Mouse (Mus musculus): ENCODE data around the gene Large2. TPM values are rescaled to one million over a fixed set of nuclear protein-coding genes. Genes with fewer than 3 reads are reported as not detected.

Large2 gene
- polyA plus RNA-seq, 1 experiment from 2014 or later: 16.6 TPM

DNA sequence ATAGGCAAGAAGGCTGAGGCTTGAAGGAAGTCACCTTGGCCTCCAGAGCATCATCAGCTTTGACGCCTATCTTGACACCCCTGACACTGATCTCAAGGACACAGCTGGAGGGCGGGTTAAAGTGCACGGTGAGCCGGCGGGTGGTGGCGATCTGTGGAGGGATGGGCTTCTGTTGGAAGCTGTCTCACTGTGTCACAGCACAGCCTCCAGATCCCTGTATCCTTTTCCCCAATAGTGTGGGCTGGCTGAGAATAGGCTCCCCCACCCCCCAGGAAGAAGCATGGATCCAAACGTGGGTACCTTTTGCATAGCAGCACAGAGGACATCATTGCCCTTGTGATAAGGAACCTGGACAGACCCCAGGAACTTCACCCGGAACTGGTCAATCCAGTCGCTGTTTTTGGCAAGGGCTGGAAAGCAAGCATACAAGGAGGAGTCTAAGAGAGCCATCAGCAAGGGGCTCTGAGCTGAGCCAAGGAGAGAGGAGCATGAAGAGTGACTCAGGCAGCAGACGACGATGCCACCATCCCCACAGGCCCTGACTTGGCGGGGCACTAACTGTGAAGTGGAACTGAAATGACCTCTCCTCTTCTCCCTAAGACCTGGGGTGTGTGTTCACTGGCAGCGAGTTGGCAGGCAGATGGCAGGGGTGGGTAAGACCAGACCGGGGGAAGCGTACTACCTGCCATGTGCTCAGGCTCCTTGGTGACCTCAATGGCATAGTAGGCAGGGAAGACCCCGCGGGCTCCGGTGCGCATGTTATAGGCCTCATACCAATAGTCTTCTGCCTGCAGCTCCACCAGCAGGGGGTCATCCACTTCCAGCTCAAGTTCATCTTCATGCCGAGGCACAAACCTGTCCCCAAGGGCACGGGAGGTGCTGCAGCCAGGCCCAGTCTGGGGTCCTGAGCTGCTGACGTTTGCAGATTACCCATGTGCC lies 10.7 kb upstream of the Large2 start:
- Histone ChIP-seq H3K9ac (no peak overlapping the region), H3K9me3 (ENCODE audit: low read depth, low read length) (no peaks in the 10 kb centered on the region), H3K27me3 (ENCODE audit: insufficient read depth, low read length) (no peaks in the 10 kb centered on the region), H3K27ac (ENCODE audit: low read depth) (no peak overlapping the region), H3K36me3 (ENCODE audit: insufficient read depth) (peaks cover 62% of the 10 kb centered on the region), H3K4me3 (ENCODE audit: low read depth, low read length) (no peak overlapping the region), H3K4me2 (no peak overlapping the region), H3K4me1 (ENCODE audit: insufficient read depth) (peaks cover 13% of the 10 kb centered on the region; the same call in 1 of the 2 replicates)
- 75% methylated on average over 22 of the region's 22 CpGs for WGBS
- DNase-seq (no peak), ATAC-seq (ENCODE audit: insufficient read depth) (no peak)
- TF ChIP-seq CTCF (IDR thresholded peaks at IDR 0.05; ENCODE audit: low read depth): 0 out of 2 replicates have a peak, but pooled peaks have one; percentile 2

DNA sequence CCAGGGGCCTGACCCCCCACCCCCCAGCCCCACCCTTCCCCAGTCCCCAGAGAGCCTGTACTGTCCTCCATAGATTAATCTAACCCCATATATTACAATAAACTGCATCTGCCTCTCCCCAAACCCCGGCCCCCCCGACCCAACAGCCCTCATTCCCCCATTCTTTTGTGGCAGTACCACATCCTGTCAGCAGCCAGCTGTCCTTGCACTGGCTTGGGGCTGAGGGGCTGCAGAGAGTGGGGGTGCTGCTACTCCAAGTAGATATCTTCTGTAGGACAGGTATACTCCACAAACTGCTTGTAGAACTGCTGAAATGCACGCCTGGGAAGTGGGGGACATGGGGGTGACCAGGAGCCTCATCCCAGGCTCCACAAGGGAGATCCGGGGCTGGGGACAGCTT lies 9.4 kb upstream of the Large2 start:
- H3K9me3 ChIP-seq (ENCODE audit: low read depth, low read length): no peaks in the 10 kb centered on the region
- WGBS: 70% methylated on average over 4 of the region's 4 CpGs
- no peak overlapping the region for H3K4me2 ChIP-seq
- ATAC-seq (ENCODE audit: insufficient read depth) (no peak), DNase-seq (no peak)
- H3K4me1 ChIP-seq (ENCODE audit: insufficient read depth): 0 out of 2 replicates have a peak, but pooled peaks cover 6% of the 10 kb centered on the region
- H3K27me3 ChIP-seq (ENCODE audit: insufficient read depth, low read length): no peaks in the 10 kb centered on the region
- no peak overlapping the region for H3K27ac ChIP-seq (ENCODE audit: low read depth)
- H3K9ac ChIP-seq: no peak overlapping the region
- H3K36me3 ChIP-seq (ENCODE audit: insufficient read depth): peaks cover 73% of the 10 kb centered on the region
- H3K4me3 ChIP-seq (ENCODE audit: low read depth, low read length): no peak overlapping the region
- no peak for TF ChIP-seq CTCF (IDR thresholded peaks at IDR 0.05; ENCODE audit: low read depth)

DNA sequence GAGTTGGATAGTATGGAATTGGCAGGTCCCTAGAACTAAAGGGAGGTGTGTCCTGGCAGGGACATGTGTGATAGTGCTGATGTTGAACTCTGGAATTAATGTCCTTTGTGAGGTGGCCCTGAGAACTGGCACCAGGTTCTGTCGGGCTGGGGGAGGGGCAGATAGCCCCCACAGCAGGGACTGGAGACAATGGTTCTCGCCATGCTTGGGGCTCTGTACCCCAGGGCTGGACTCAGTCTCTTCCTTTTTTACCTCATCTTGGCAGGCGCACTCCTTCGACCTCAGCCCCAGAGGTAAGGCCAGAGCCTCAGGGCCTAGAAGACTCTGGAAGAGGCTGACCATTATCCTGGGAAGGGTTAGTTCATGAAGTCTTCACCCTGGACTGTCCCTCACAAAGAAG lies 8.1 kb upstream of the Large2 start:
- ATAC-seq (ENCODE audit: insufficient read depth) (no peak), DNase-seq (no peak)
- peaks cover 84% of the 10 kb centered on the region for H3K36me3 ChIP-seq (ENCODE audit: insufficient read depth)
- H3K4me1 ChIP-seq (ENCODE audit: insufficient read depth): no peaks in the 10 kb centered on the region
- no peaks in the 10 kb centered on the region for H3K27me3 ChIP-seq (ENCODE audit: insufficient read depth, low read length)
- no peak overlapping the region for H3K4me2 ChIP-seq
- no peak overlapping the region for H3K27ac ChIP-seq (ENCODE audit: low read depth)
- no peak for TF ChIP-seq CTCF (IDR thresholded peaks at IDR 0.05; ENCODE audit: low read depth)
- H3K9ac ChIP-seq: no peak overlapping the region
- WGBS: 87% methylated on average over 4 of the region's 4 CpGs
- H3K4me3 ChIP-seq (ENCODE audit: low read depth, low read length): no peak overlapping the region
- no peaks in the 10 kb centered on the region for H3K9me3 ChIP-seq (ENCODE audit: low read depth, low read length)

DNA sequence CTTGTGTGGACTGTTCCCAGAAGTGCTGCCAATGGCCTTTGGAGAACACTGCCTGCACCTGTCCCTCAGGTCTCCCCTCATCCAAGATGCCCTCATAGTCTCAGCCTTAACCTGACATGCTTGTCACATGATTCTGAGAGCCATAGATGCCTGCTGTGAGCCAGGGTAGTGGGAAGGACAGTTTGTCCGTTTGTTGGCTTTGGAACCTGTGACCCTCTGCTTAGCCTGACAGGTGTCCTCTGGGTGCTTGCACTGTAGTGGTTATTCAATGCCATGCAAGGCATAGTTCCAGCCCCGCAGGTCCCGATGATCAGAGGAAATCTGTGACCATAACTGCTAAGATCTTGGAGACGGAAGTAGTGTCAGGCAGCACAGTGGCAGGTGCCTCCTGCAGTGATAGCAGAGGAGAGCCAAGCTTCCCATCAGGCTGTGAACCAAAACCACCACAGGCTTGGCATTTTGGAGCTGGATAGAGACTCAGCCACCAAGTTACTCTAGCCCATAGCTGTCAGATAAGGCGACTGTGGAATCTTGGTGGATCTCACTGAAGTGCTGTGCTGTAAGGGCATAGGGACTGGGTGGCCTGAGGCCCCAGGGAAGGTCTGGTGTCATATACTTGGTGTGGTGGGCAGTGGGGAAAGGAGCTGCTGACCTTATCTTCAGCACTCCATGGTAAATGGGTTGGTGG lies 7.4 kb upstream of the Large2 start, which contains the start of gene 1700029I15Rik:
TSS of gene 1700029I15Rik (plus strand) at position 638 of the 688 bp plus-strand sequence.
- Histone ChIP-seq H3K9me3 (ENCODE audit: low read depth, low read length) (no peaks in the 10 kb centered on the region), H3K27me3 (ENCODE audit: insufficient read depth, low read length) (no peaks in the 10 kb centered on the region), H3K9ac (no peak within 1 kb of the TSS), H3K27ac (ENCODE audit: low read depth) (no peak within 1 kb of the TSS), H3K4me3 (ENCODE audit: low read depth, low read length) (no peak within 1 kb of the TSS), H3K36me3 (ENCODE audit: insufficient read depth) (peaks cover 90% of the 10 kb centered on the region), H3K4me1 (ENCODE audit: insufficient read depth) (no peaks in the 10 kb centered on the region), H3K4me2 (no peak within 1 kb of the TSS)
- WGBS: 81% methylated on average over 5 of the region's 5 CpGs
- no peak for TF ChIP-seq CTCF (IDR thresholded peaks at IDR 0.05; ENCODE audit: low read depth)
- ATAC-seq (ENCODE audit: insufficient read depth) (no peak), DNase-seq (no peak)

DNA sequence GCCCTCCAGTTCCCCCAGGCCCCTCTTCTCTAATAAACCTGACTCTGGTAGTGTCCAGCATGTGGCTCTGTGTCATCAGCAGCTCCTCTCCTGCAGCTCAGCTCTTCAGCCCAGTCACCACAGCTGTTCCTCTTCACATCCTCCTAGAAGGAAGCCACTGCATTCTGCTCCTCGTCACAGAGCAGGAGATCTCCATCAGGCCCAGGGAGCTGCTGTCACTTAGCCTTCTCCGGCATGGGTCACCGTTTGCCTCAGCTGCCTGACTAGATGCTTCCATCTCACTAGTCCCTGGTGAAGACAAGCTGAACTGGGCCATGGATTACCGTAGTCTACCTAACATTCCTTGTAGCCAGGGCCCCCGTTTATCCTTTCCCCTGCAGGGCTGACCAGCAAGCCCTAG lies 6.5 kb upstream of the Large2 start:
- no peak overlapping the region for H3K4me2 ChIP-seq
- H3K9me3 ChIP-seq (ENCODE audit: low read depth, low read length): no peaks in the 10 kb centered on the region
- TF ChIP-seq CTCF (IDR thresholded peaks at IDR 0.05; ENCODE audit: low read depth): no peak
- ATAC-seq (ENCODE audit: insufficient read depth): no peak
- no peaks in the 10 kb centered on the region for H3K27me3 ChIP-seq (ENCODE audit: insufficient read depth, low read length)
- no peaks in the 10 kb centered on the region for H3K4me1 ChIP-seq (ENCODE audit: insufficient read depth)
- WGBS: 67% methylated on average over 5 of the region's 5 CpGs
- no peak overlapping the region for H3K9ac ChIP-seq
- no peak overlapping the region for H3K27ac ChIP-seq (ENCODE audit: low read depth)
- H3K36me3 ChIP-seq (ENCODE audit: insufficient read depth): peaks cover 81% of the 10 kb centered on the region
- no peak overlapping the region for H3K4me3 ChIP-seq (ENCODE audit: low read depth, low read length)
- no peak for DNase-seq

DNA sequence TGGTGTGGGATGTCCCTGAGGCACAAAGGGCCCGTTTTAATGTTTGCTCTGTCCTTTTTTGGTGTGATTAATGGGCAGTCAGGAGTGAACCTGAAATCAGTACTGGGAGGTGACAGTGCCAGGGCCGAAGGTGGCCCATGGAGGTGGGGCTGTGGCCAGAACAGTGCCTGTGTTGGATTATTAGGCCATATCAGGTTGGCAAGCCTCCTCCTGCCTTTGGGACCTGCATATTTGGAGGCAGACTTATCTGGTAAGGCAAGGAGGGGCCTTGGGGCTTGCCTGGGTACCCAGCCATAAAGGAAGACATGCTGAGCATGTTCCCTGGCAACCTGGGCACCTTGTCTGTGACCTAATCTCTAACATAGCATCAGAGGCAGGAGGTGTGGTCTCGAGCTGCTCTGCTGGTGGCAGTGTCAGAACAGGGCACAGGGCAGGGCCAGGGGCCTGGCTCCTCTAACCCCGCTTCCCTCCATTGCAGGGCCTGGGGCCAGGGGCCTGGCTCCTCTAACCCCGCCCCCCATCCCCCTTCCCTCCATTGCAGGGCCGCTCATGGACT lies 5.9 kb upstream of the Large2 start:
- no peak overlapping the region for H3K9ac ChIP-seq
- 0 out of 2 replicates have a peak, but pooled peaks cover 4% of the 10 kb centered on the region for H3K4me1 ChIP-seq (ENCODE audit: insufficient read depth)
- no peak overlapping the region for H3K4me3 ChIP-seq (ENCODE audit: low read depth, low read length)
- H3K36me3 ChIP-seq (ENCODE audit: insufficient read depth): peaks cover 75% of the 10 kb centered on the region
- no peak for ATAC-seq (ENCODE audit: insufficient read depth)
- no peaks in the 10 kb centered on the region for H3K27me3 ChIP-seq (ENCODE audit: insufficient read depth, low read length)
- no peaks in the 10 kb centered on the region for H3K9me3 ChIP-seq (ENCODE audit: low read depth, low read length)
- H3K27ac ChIP-seq (ENCODE audit: low read depth): no peak overlapping the region
- no peak for TF ChIP-seq CTCF (IDR thresholded peaks at IDR 0.05; ENCODE audit: low read depth)
- 67% methylated on average over 6 of the region's 6 CpGs for WGBS
- no peak overlapping the region for H3K4me2 ChIP-seq
- DNase-seq: no peak

All from lung, embryonic 14.5 days (tissue).